Mouse (Mus musculus) cerebellum, adult 2 months (tissue): ENCODE data around the gene Eef1a2. TPM values are rescaled to one million over a fixed set of nuclear protein-coding genes. Genes with fewer than 3 reads are reported as not detected.

Source experiments
- DNase-seq, 2 experiments: peaks; one replicate each; pipeline ENCODE4 v3.0.0; 2021
- H3K27ac ChIP-seq: fragments of 200-500 bp; 2 replicates; pipeline ENCODE4 v1.5.1; 2012; ENCODE audit warnings: low read length, control low read depth, inconsistent platforms; ENCODE audit not compliant: insufficient read depth
- H3K27me3 ChIP-seq: fragments of 200-500 bp; 2 replicates; pipeline ENCODE4 v1.6.1; 2012; ENCODE audit warnings: inconsistent platforms, mild to moderate bottlenecking, low read length, moderate library complexity; ENCODE audit not compliant: control insufficient read depth, insufficient read depth
- H3K4me1 ChIP-seq: fragments of 200-500 bp; 2 replicates; pipeline ENCODE4 v1.6.1; 2011; ENCODE audit warnings: low read length; ENCODE audit not compliant: control insufficient read depth, insufficient read depth
- H3K4me3 ChIP-seq: fragments of 200-500 bp; replicated peaks from 2 replicates; pipeline ENCODE3; 2011; ENCODE audit warnings: mild to moderate bottlenecking, low read depth, low read length, control low read depth; ENCODE audit not compliant: insufficient read depth
- CTCF ChIP-seq: fragments of 200-500 bp; IDR thresholded peaks from 2 replicates; pipeline ENCODE4 v1.5.1; 2011; ENCODE audit warnings: low read depth, mild to moderate bottlenecking, control low read depth, low read length, moderate library complexity, borderline replicate concordance; ENCODE audit not compliant: insufficient read depth
- POLR2A ChIP-seq: fragments of 200-500 bp; IDR thresholded peaks from 2 replicates; pipeline ENCODE4 v1.6.1; 2011; ENCODE audit warnings: low read length, control low read depth, borderline replicate concordance; ENCODE audit not compliant: insufficient read depth
- WGBS: fragments of 180-500 bp; shearing (Covaris S2); methylation state at CpG from one replicate; pipeline ENCODE4 v1.1.7; 2018; 5-methylcytosine and 5-hydroxymethylcytosine counted together
- polyA plus RNA-seq: library from polyadenylated mRNA; depleted of rRNA; stranded (reverse); fragments of >200 nt; gene quantifications from 2 replicates; pipeline ENCODE4 v1.2.3, GENCODE M21; 2012

Gene Eef1a2
- polyA plus RNA-seq, 1 experiment = 1,226 TPM

- H3K27ac ChIP-seq = no peak overlapping the region
- no peaks in the 10 kb centered on the region for H3K27me3 ChIP-seq
- TF ChIP-seq CTCF = no peak
- no peak for TF ChIP-seq POLR2A
- H3K4me1 ChIP-seq = peaks cover 49% of the 10 kb centered on the region
- no peak overlapping the region for H3K4me3 ChIP-seq
- WGBS = 55% methylated on average over 7 of the region's 7 CpGs
- DNase-seq = no peak
Observed at GRCm38 (mm10) chr2:181125726-181126455, 30.9 kb downstream of the Eef1a2 start.

GRCm38 (mm10) chr2:181122642-181123041 lies 34.2 kb downstream of the Eef1a2 start:
- Histone ChIP-seq H3K27me3 (no peaks in the 10 kb centered on the region), H3K4me3 (no peak overlapping the region), H3K4me1 (peaks cover 52% of the 10 kb centered on the region), H3K27ac (no peak overlapping the region)
- DNase-seq = no peak
- TF ChIP-seq CTCF (no peak), POLR2A (no peak)

GRCm38 (mm10) chr2:181120922-181121449 lies 35.8 kb downstream of the Eef1a2 start:
- H3K27me3 ChIP-seq = no peaks in the 10 kb centered on the region
- no peak overlapping the region for H3K4me3 ChIP-seq
- WGBS = 70% methylated on average over 4 of the region's 4 CpGs
- no peak for DNase-seq
- peaks cover 54% of the 10 kb centered on the region for H3K4me1 ChIP-seq
- no peak for TF ChIP-seq POLR2A
- no peak for TF ChIP-seq CTCF
- H3K27ac ChIP-seq = peak overlapping the region; percentile 31; the same call in 1 of the 2 replicates

GRCm38 (mm10) chr2:181119952-181120351 lies 36.9 kb downstream of the Eef1a2 start:
- H3K4me1 ChIP-seq = peaks cover 47% of the 10 kb centered on the region
- H3K27ac ChIP-seq = peak overlapping the region; percentile 47
- peak overlapping the region; percentile 17 for H3K4me3 ChIP-seq
- DNase-seq = peak; percentile 79 to 82
- TF ChIP-seq POLR2A (0 out of 2 replicates have a peak, but pooled peaks have one; percentile 35), CTCF (no peak)
- no peaks in the 10 kb centered on the region for H3K27me3 ChIP-seq
- WGBS = 6% methylated on average over 10 of the region's 10 CpGs

- 90% methylated on average over 5 of the region's 5 CpGs for WGBS
- H3K4me3 ChIP-seq = no peak overlapping the region
Observed at GRCm38 (mm10) chr2:181116436-181116835, 40.4 kb downstream of the Eef1a2 start.

GRCm38 (mm10) chr2:181115367-181115766 lies 41.4 kb downstream of the Eef1a2 start:
- no peak overlapping the region for H3K4me3 ChIP-seq
- TF ChIP-seq POLR2A (no peak), CTCF (no peak)
- peaks cover 19% of the 10 kb centered on the region for H3K4me1 ChIP-seq
- no peak overlapping the region for H3K27ac ChIP-seq
- 90% methylated on average over 3 of the region's 3 CpGs for WGBS
- DNase-seq = no peak
- no peaks in the 10 kb centered on the region for H3K27me3 ChIP-seq

More at GRCm38 (mm10) chr2:181116436-181116835, 40.4 kb downstream of the Eef1a2 start:
- no peak for DNase-seq
- Histone ChIP-seq H3K27ac (no peak overlapping the region), H3K4me1 (peaks cover 28% of the 10 kb centered on the region), H3K27me3 (no peaks in the 10 kb centered on the region)
- TF ChIP-seq POLR2A (no peak), CTCF (no peak)

- peaks cover 11% of the 10 kb centered on the region for H3K4me1 ChIP-seq
- 65% methylated on average over 8 of the region's 8 CpGs for WGBS
- no peak for TF ChIP-seq CTCF
- TF ChIP-seq POLR2A = no peak
- peak in 1 of 2 experiments; percentile 6 for DNase-seq
- no peak overlapping the region for H3K27ac ChIP-seq
- H3K27me3 ChIP-seq = no peaks in the 10 kb centered on the region
- no peak overlapping the region for H3K4me3 ChIP-seq
Observed at GRCm38 (mm10) chr2:181113762-181114361, 43.0 kb downstream of the Eef1a2 start.
